Mouse (Mus musculus) cerebellum, adult 9-11 months (tissue): ENCODE results near the gene Zfp287.
A peak's percentile ranks its signal among the peaks of the same experiment; 100 is the strongest.

Source experiments
- DNase-seq: peaks from one replicate; pipeline ENCODE4 v3.0.0; 2022

The Zfp287 gene

DNA sequence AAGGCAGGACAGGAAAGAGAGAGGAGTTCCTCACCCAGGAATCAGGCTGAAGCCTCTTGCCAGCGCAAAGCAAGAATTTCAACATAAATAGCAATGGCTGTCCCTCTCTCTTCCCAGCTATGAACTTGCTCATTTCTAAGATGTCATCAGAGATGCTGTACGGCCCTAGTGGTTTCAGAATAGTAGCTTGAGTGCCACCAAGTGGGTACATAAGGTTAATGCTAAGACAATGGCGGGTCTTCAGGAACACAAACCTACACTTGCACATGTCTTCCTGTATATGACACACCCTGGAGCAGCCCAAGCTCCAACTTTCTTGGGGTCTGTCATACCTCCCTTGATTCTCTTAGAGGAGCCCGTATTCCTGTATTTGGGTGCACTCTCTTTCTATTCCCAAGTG is 32.0 kb downstream of the Zfp287 start:
- no peak for DNase-seq

DNA sequence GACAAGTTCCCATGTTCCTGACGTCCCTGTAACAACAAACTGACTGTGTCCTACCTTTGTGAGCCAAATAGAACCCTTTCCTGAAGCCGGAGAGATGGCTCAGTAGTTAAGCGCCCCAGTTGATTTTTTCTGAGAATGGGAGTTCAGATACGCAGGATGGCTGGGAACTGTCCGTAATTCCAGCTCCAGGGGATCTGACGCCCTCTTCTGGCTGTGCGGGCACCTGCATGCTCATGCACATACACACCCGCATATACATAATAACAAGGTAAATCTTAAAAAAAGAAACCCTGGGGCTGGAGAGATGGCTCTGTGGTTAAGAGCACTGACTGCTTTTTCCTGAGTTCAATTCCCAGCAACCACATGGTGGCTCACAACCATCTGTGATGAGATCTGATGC is 36.6 kb downstream of the Zfp287 start:
- DNase-seq, result no peak

DNA sequence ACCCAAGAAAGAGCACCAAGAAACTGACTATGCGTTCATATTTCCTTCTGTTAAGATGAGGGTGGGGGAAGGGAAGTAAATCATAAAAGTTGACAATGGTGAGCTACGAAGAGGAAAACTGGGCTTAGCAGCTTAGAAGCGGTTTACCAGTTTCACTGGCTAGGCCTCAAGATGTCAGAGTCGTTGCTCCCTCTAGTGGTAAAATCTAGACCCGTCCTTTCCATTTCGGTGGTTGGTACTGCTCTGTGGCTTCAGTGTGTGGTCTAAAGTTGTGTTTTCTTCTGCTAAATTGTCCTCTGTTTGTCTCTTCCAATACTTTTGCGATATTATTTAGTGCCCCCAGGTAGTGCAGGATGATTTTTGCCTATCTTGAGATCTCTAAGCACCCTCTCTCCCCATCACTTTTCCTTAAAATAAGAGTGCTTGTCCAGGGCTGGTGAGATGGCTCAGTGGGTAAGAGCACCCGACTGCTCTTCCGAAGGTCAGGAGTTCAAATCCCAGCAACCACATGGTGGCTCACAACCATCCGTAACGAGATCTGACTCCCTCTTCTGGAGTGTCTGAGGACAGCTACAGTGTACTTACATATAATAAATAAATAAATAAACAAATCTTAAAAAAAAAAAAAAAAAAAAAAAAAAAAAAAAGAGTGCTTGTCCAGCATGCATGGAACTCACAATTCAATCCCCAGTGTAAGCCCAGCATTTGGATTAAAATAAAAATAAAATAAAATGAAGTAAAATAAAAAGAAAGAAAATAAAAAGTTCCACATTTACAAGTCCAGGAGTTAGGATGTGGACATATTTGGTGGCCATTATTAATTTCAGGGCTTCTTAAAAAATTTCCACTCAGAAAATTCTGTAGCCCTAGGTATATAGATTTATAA is 38.2 kb downstream of the Zfp287 start:
- DNase-seq, result peak; percentile 35

DNA sequence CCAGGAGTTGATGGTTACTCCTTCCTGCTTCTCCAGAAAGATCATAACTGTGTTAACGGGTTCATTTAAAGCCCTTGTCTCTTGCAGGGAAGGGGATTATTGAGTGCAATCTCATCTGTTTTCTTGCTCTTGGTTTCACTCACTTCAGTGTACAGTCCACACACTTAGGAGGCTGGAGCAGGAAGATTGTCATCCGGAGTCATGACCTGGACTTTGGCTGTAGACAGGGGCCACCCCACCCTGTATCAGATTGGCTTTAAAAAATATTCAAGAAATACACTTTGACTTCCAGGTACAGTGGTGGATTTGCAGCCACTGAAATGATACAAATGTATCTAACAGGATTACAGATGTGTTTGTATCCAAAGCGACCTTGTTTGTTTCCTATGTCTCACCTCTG is 40.1 kb downstream of the Zfp287 start:
- no peak for DNase-seq

DNA sequence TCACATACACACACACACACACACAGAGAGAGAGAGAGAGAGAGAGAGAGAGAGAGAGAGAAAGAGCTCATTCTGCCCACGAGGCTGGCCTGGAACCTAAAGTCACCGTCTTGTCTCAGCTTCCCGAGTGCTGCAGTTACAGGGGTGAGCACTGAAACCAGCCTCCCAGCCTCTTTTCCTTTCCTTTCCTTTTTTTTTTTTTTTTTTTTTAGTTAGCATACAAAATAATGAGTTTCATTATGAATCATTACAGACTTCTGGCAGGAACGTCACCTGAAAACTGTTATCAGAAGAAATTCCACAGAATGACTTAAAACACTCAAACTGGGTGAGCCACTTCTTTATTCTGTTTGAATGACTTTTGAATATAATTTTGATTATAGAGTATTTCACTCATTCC is 51.8 kb downstream of the Zfp287 start:
- DNase-seq, result no peak

DNA sequence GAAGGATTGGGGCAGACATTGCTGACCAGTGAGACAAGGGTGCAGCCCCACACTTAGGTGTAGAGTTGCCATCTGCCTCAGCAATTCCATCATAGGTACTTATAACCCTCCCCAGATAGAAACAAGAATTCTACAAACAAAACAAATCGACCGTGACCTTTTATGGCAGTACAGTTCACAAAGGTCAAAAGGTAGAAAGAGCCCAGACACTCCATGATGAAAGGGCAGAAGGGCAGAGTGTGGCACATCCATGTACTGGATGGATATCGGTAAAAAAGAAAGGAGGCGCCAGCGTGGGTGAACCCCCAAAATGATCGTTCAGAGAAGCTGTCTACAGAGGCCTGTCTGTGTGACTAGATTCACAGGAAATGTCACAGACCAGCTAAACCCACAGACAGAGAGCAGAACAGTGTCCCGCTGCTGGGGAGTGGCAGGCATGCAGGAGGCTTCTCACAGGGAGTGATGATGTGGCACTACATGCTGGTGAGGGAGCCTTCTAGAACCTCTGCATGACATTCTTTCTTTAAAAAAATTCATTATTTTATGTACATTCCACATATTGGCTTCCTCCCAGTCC is 52.8 kb downstream of the Zfp287 start:
- DNase-seq, result no peak

DNA sequence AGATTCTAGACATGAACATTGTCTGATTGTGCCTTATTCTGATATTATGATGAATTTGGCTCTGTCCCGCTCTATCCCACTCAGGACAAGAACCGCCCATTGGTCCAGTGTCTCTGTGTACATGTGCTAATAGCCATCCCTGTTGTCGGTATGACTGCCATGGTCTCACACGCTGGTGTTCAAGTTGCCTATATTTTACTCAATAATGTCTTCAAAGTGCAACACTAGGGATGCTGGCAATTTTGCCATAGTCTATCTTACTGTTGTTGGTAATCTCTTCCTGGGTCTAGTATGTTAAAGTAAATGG is 55.5 kb downstream of the Zfp287 start:
- no peak for DNase-seq

DNA sequence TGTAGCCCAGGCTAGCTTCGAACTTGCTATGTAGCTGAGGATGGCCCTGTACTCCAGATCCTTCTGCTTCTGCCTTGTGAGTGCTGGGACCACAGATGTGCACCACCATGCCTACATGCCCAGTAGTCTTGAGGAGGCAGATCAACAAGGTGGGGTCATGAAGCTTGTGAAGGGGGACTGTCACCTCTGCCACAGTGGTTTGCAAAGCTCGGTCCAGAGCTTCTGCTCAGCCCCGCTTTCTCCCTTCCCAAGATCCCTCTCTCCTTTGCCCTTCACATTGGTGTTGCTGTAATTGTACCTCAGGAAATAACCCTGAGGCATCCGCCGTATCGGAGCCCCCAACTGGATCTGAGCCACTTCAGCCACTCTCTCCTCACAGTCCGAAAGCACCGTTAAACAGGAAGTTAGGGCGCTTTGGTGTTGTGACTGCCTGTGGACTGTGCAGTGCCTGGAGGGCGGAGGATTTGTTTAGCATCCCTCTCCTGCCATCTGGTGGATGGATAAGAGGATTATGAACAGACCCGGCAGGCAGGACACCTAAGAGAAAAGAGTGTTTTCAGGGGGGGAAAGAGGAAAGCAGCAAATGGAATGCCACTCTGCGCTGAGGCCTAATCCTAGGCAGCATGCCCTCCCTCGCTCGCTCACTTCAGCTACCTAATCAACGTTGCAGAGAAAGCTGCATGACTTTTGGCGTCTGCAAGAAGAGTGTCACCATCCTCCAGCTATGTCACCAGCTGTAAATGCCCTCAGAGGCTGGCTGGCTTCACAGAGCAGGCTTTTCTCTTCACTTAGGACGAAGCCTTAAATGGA is 56.0 kb downstream of the Zfp287 start:
- DNase-seq, result peak; percentile 59

DNA sequence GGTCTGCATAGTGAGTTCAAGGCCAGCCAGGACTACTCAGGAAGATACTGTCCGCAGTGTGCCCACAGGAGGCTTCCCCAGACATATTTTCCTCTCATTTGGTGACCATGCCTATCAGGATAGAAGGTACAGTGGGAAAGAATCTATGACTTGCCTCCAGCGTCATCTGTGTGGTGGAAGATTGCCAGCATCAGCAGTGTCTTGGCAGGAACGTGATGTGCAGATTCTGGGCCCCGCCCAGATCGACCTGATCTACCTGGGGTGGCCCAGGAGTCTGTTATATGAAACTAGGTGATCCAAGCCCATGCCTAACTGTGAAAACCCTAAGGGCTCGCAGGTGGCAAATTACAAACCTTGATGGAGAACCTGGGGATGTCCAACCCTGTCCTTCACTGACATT is 61.7 kb downstream of the Zfp287 start:
- DNase-seq, result no peak

DNA sequence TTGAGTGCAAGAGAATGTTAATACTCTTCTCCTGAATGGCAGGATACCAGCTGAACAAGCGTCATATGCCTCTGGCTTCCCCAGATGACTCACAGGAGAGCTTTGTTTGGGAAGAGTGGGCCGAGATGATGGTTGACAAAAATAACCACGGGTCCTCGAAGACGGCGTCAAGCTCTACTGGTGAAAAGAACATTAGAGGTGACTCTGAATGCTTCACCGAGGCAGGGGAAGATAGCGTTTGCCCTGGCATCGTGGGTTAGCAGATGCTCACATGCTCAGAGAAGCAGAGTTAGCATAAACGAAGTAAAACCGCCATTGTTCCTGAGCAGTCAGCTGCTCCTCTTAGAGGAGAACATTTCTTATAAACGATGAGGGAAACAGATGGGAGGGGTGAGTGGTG is 62.2 kb downstream of the Zfp287 start:
- no peak for DNase-seq

DNA sequence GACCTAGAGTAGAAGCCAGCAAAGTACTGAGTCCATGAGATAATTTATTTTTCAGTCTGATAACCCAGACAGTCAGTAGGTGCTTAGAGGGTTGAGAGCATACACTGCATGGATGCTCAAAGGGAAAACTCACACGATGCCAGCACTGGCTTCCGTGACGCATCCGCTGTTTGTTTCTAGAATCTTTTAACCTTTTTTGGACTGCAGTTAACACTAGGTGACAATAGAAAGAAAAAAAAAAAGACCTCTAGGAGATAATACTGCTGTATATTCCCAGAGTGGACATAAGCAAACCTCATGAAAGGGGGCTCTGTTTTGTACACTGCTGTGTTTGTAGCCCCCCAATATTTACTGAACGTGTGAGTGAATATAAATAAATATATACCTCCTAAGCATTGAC is 62.7 kb downstream of the Zfp287 start:
- DNase-seq, result no peak

DNA sequence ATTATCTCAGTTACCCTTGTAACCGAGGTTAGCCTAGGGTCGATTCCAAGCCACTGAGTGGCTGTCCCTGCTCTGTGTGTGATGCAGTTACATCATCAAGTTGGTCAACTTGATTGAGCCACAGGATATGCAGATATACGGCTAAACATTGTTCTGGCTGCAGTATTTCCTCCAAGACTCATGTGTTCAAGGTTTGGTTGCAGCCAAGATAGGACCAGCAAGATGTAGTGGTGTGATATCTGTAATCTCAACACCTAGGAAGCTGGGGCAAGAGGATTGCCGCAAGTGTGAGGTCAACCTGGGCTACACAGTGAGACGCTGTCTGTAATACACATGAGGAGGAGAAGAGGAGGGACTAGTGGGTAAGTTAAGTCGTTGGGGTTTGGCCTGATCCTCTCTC is 67.5 kb downstream of the Zfp287 start:
- DNase-seq, result no peak

DNA sequence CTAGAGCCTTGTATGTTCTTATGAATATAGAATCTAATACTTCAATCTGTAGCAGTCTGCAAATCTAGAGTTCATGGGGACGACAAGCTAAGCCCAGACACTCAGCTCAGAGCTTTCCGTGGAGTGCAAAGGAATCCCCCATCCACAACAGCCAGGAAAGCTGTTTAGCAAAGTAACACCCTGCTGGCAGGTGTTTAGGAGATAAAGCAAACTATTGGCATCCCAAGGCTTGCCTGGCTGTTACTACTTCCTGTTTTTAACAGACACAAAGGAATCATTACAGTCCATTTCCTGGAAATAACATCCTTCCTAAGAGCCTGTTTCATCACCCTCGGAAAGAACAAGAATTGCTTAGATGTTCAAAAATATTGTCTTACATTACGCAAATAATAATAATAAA is 70.8 kb downstream of the Zfp287 start:
- no peak for DNase-seq

DNA sequence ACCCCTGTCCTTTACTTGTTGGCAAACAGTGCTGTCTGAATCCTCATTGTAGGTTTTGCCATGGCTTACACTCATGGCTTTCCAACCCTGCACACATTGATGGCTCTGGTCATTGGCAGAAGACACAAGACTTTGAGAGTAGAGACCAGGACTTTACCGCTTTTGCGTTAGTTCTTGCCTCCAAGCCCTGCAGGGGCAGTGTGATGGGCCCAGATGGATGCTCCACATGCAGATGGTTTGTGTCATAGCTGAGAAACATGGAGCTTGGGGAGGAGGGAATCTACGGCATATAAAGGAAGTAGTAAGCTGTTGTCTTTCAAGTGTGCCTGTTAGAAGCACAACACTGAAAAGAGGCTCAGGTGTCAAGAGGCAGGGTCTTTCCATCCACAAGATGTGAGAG is 79.6 kb downstream of the Zfp287 start:
- no peak for DNase-seq

DNA sequence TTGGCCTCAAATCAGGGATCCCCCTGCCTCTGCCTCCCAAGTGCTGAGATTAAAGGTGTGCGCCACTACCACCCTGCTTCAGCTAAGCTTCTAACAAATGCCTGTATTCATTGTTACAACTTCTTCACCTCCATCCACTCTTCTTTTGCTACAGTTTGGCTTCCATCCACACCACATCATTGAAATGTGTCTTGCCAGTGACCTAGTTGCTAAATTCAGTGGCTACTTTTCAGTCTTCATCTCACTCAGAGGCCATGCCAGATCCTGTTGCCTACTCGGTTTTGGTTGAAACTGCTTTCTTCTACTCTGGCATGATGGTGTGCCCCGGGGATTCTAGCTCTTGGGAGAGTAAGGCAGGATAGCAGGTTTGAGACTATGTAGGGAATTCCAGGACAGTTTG is 80.1 kb downstream of the Zfp287 start:
- DNase-seq, result no peak
